Mouse (Mus musculus): ENCODE results near the gene Sephs2. TPM values are rescaled to one million over a fixed set of nuclear protein-coding genes. Genes with fewer than 3 reads are reported as not detected.
A peak's percentile ranks its signal among the peaks of the same experiment; 100 is the strongest.

Sephs2 gene
- total and polyA plus RNA-seq, 2 experiments = 388 to 939 TPM

DNA sequence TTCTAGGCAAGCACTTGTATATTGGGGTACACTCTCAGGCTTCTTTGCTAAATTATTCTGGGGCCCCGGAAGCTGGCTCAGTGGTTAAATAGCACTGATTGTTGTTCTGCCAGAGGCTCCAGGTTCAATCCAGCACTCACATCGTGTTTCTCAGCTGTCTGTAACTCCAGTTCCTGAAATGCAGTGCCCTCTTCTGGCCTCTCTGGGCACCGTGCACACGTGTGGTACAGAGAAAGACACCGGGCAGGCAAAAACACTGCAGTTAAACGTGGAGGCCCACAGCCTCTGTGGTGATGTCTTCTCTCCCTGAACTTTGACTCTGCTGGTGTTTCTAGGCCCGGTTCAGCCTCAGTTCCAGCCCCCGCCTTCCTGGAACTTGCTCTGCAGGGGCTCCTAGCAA lies 4.5 kb upstream of the Sephs2 start:
- H3K79me2 ChIP-seq (ENCODE audit: control insufficient read depth, insufficient read depth, low read length) = peaks cover 5% of the 10 kb centered on the region
- WGBS = 14% methylated on average over 8 of the region's 8 CpGs
- peaks cover 21% of the 10 kb centered on the region for H3K4me1 ChIP-seq (ENCODE audit: control insufficient read depth, insufficient read depth, low read length)
- no peak overlapping the region; the same call in 1 of the 2 replicates for H3K9ac ChIP-seq (ENCODE audit: low read depth, low read length)
- no peaks in the 10 kb centered on the region for H3K27me3 ChIP-seq (ENCODE audit: control insufficient read depth, insufficient read depth, low read length)
- H3K4me3 ChIP-seq (ENCODE audit: insufficient read depth, low read depth, low read length) = no peak overlapping the region
- no peaks in the 10 kb centered on the region for H3K36me3 ChIP-seq (ENCODE audit: control insufficient read depth, insufficient read depth, low read length)
- DNase-seq (ENCODE audit: extremely low read depth, low read depth, low spot score) = peak; percentile 81
- H3K27ac ChIP-seq (replicated peaks; ENCODE audit: insufficient read depth, low read depth, low read length) = peak overlapping the region; percentile 99
- TF ChIP-seq CTCF (IDR thresholded peaks at IDR 0.05; ENCODE audit: low read depth, low read length) (peak; percentile 93), POLR2A (IDR thresholded peaks at IDR 0.05; ENCODE audit: extremely low read depth, insufficient read depth, low read length) (no peak)

DNA sequence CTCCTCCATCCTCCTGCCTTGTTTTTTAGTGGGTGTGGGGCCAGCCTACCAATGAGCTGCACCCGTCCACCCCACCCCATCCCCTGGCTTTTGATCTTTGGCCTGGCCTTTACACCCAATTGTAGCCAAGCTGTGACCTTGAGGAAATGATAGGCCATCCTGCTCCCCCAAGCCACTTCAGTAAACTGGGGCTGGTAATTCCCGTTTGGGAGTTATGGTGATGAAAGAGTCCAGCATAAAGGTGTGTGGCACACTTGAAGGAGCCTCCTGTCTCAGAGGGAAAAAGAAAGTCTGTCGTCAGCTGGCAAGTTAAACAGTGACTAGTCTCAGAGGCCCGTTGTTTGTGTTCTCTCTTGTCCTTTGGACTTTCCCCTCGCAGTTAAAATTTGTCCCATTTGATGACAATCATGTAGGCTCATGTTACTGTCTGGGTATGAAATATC lies 2.7 kb upstream of the Sephs2 start:
- TF ChIP-seq CTCF (IDR thresholded peaks at IDR 0.05; ENCODE audit: low read depth, low read length) (no peak), POLR2A (IDR thresholded peaks at IDR 0.05; ENCODE audit: extremely low read depth, insufficient read depth, low read length) (no peak)
- Histone ChIP-seq H3K4me1 (ENCODE audit: control insufficient read depth, insufficient read depth, low read length) (peaks cover 21% of the 10 kb centered on the region), H3K9ac (ENCODE audit: low read depth, low read length) (no peak overlapping the region), H3K79me2 (ENCODE audit: control insufficient read depth, insufficient read depth, low read length) (peaks cover 16% of the 10 kb centered on the region), H3K4me3 (ENCODE audit: insufficient read depth, low read depth, low read length) (no peak overlapping the region), H3K36me3 (ENCODE audit: control insufficient read depth, insufficient read depth, low read length) (peaks cover 10% of the 10 kb centered on the region), H3K27me3 (ENCODE audit: control insufficient read depth, insufficient read depth, low read length) (no peaks in the 10 kb centered on the region), H3K27ac (replicated peaks; ENCODE audit: insufficient read depth, low read depth, low read length) (peak overlapping the region; percentile 99)
- peak; percentile 97 for DNase-seq (ENCODE audit: extremely low read depth, low read depth, low spot score)
- 15% methylated on average over 5 of the region's 5 CpGs for WGBS

DNA sequence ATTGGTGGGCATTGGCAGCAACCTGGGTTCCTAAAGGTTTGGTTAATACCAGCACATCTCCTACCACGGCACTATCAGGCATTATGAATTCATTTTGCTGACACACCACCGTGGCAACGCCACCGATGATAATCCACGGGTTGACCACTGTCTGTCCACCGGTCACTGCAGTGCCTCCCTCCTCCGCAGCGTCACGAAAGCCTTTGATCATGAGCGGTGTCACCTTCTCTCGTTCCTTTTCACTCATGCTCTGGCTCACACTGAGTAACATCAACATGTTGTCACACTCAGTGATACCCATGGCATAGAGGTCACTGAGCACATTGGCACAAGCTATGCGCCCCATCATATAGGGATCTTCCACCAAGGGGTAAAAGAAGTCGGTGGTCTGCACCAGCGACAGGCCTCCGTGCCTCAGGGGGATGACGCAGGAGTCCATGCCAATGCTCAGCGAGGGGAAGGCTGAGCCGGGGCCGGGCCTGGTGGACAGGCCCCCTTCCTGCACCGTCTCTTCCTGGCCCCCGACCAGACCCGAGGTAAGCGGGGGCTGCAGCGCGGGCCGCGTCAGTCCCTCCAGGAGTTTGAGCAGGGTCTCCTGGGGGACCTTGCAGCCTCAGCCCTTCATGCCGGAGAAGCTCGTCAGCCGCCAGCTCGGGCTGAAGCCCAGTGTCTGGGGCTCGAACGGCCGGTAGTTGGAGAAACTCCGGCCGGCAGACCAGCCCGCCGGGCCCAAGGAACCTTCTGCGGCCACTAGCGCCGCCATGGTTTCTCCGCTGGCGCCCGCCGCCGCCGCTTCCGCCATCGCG lies 534 bp downstream of the Sephs2 start:
- H3K27me3 ChIP-seq (ENCODE audit: control insufficient read depth, insufficient read depth, low read length) = no peaks in the 10 kb centered on the region
- peak; percentile 65 for DNase-seq (ENCODE audit: extremely low read depth, low read depth, low spot score)
- peaks cover 18% of the 10 kb centered on the region for H3K36me3 ChIP-seq (ENCODE audit: control insufficient read depth, insufficient read depth, low read length)
- H3K9ac ChIP-seq (ENCODE audit: low read depth, low read length) = peak overlapping the region; percentile 80
- H3K79me2 ChIP-seq (ENCODE audit: control insufficient read depth, insufficient read depth, low read length) = peaks cover 16% of the 10 kb centered on the region
- peaks cover 21% of the 10 kb centered on the region for H3K4me1 ChIP-seq (ENCODE audit: control insufficient read depth, insufficient read depth, low read length)
- peak overlapping the region; percentile 90 for H3K4me3 ChIP-seq (ENCODE audit: insufficient read depth, low read depth, low read length)
- 2% methylated on average over 50 of the region's 50 CpGs for WGBS
- peak overlapping the region; percentile 83 for H3K27ac ChIP-seq (replicated peaks; ENCODE audit: insufficient read depth, low read depth, low read length)
- TF ChIP-seq POLR2A (IDR thresholded peaks at IDR 0.05; ENCODE audit: extremely low read depth, insufficient read depth, low read length) (no peak), CTCF (IDR thresholded peaks at IDR 0.05; ENCODE audit: low read depth, low read length) (0 out of 2 replicates have a peak, but pooled peaks have one; percentile 13)

DNA sequence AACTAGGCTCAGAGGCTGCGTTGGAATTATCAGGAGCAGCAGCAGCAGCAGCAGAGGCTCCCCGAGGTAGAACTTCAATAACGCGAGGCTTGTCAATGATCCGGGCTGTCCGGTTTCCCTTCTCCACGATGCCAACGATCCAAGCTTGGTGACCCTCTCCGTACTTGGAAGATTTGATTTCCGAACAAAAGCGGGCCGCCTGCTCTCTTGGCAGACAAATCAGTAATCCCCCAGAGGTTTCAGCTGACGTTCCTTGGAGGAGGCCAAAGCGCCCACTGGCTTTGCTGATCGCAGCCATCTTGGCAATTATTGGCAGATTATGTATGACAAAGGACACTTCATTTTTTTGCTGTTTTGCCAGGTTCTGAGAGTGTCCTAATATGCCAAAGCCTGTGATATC lies 1.3 kb downstream of the Sephs2 start:
- Histone ChIP-seq H3K36me3 (ENCODE audit: control insufficient read depth, insufficient read depth, low read length) (peaks cover 18% of the 10 kb centered on the region), H3K79me2 (ENCODE audit: control insufficient read depth, insufficient read depth, low read length) (peaks cover 16% of the 10 kb centered on the region), H3K4me3 (ENCODE audit: insufficient read depth, low read depth, low read length) (peak overlapping the region; percentile 90), H3K27ac (replicated peaks; ENCODE audit: insufficient read depth, low read depth, low read length) (peak overlapping the region; percentile 83), H3K27me3 (ENCODE audit: control insufficient read depth, insufficient read depth, low read length) (no peaks in the 10 kb centered on the region), H3K4me1 (ENCODE audit: control insufficient read depth, insufficient read depth, low read length) (peaks cover 16% of the 10 kb centered on the region), H3K9ac (ENCODE audit: low read depth, low read length) (peak overlapping the region; percentile 80)
- peak; percentile 44 for DNase-seq (ENCODE audit: extremely low read depth, low read depth, low spot score)
- TF ChIP-seq POLR2A (IDR thresholded peaks at IDR 0.05; ENCODE audit: extremely low read depth, insufficient read depth, low read length) = 0 out of 2 replicates have a peak, but pooled peaks have one; percentile 40
- TF ChIP-seq CTCF (IDR thresholded peaks at IDR 0.05; ENCODE audit: low read depth, low read length) = no peak
- 21% methylated on average over 15 of the region's 15 CpGs for WGBS

DNA sequence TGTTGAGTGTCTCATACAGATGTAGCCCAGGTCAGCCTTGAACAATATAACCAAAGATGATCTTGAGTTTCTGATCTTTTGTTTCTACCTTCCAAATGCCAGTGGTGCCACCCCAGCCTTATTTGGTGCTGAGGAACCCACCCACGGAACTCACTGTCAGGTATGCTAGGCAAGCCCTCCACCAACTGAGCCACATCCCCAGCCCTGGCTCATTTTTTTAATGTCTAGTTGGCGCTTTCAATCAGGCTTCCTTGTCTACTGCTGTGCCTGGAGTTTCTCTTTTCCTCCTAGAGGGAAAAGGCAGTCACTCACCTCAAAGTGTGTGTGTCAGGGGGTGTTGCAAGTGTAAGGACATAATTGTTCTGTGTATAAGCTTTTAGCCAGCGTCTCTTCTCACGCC lies 2.8 kb downstream of the Sephs2 start:
- Histone ChIP-seq H3K27me3 (ENCODE audit: control insufficient read depth, insufficient read depth, low read length) (no peaks in the 10 kb centered on the region), H3K4me1 (ENCODE audit: control insufficient read depth, insufficient read depth, low read length) (peaks cover 8% of the 10 kb centered on the region), H3K9ac (ENCODE audit: low read depth, low read length) (peak overlapping the region; percentile 68), H3K4me3 (ENCODE audit: insufficient read depth, low read depth, low read length) (peak overlapping the region; percentile 90), H3K79me2 (ENCODE audit: control insufficient read depth, insufficient read depth, low read length) (peaks cover 16% of the 10 kb centered on the region), H3K27ac (replicated peaks; ENCODE audit: insufficient read depth, low read depth, low read length) (peak overlapping the region; percentile 56), H3K36me3 (ENCODE audit: control insufficient read depth, insufficient read depth, low read length) (peaks cover 18% of the 10 kb centered on the region)
- 35% methylated on average over 4 of the region's 4 CpGs for whole genome bisulfite sequencing
- no peak for DNase-seq (ENCODE audit: extremely low read depth, low read depth, low spot score)
- 0 out of 2 replicates have a peak, but pooled peaks have one; percentile 18 for TF ChIP-seq POLR2A (IDR thresholded peaks at IDR 0.05; ENCODE audit: extremely low read depth, insufficient read depth, low read length)
- TF ChIP-seq CTCF (IDR thresholded peaks at IDR 0.05; ENCODE audit: low read depth, low read length) = no peak

DNA sequence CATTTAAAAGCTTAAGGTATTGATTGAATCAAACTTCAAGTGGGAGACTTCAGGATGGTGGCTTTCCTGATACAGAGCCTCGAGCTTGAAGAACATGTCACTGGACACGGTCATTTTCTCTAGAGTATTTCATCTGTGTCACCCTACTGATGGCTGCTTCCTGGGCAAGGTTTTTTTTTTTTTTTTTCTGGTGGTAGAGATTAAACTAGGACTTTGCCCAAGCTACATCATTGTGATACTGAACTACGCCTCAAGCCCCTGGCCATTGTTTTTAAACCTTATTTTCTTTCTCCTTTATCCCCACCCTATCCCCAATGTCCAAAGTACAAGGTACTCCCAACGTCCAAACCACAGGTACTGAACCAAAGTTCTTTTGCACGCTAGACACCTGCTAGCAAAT lies 3.2 kb downstream of the Sephs2 start:
- no peak for DNase-seq (ENCODE audit: extremely low read depth, low read depth, low spot score)
- H3K9ac ChIP-seq (ENCODE audit: low read depth, low read length) = peak overlapping the region; percentile 68

More for the DNA sequence above, 3.2 kb downstream of the Sephs2 start:
- TF ChIP-seq POLR2A (IDR thresholded peaks at IDR 0.05; ENCODE audit: extremely low read depth, insufficient read depth, low read length) (no peak), CTCF (IDR thresholded peaks at IDR 0.05; ENCODE audit: low read depth, low read length) (no peak)
- WGBS = 21% methylated on average over 5 of the region's 5 CpGs
- Histone ChIP-seq H3K4me1 (ENCODE audit: control insufficient read depth, insufficient read depth, low read length) (peaks cover 6% of the 10 kb centered on the region), H3K36me3 (ENCODE audit: control insufficient read depth, insufficient read depth, low read length) (peaks cover 18% of the 10 kb centered on the region), H3K4me3 (ENCODE audit: insufficient read depth, low read depth, low read length) (peak overlapping the region; percentile 90), H3K79me2 (ENCODE audit: control insufficient read depth, insufficient read depth, low read length) (peaks cover 16% of the 10 kb centered on the region), H3K27me3 (ENCODE audit: control insufficient read depth, insufficient read depth, low read length) (no peaks in the 10 kb centered on the region), H3K27ac (replicated peaks; ENCODE audit: insufficient read depth, low read depth, low read length) (peak overlapping the region; percentile 60)

Measured in liver, adult 2 months (tissue).